Mouse (Mus musculus) bone marrow, adult 2 months (tissue): ENCODE measurements around the gene Prickle4.

Experiments used
- CTCF ChIP-seq: fragments of 200-500 bp; IDR thresholded peaks from 2 replicates; pipeline ENCODE4 v1.5.1; 2011; ENCODE audit warnings: low read length, control low read depth; ENCODE audit not compliant: control insufficient read depth, insufficient read depth
- POLR2A ChIP-seq: fragments of 200-500 bp; IDR thresholded peaks from 2 replicates; pipeline ENCODE4 v1.6.1; 2011; ENCODE audit warnings: low read depth, mild to moderate bottlenecking, control low read depth, low read length, borderline replicate concordance; ENCODE audit not compliant: control insufficient read depth

GRCm38 (mm10) chr17:47744086-47744485, 49.5 kb upstream of the Prickle4 start:
- TF ChIP-seq CTCF (no peak), POLR2A (no peak)
